Mouse (Mus musculus) embryonic facial prominence, embryonic 10.5 days (tissue): Measurements from ENCODE around the gene 4930519P11Rik. TPM values are rescaled to one million over a fixed set of nuclear protein-coding genes. Genes with fewer than 3 reads are reported as not detected.

ENCODE experiments used
- DNase-seq: peaks from one replicate; pipeline ENCODE4 v3.0.0-alpha.2; 2017; ENCODE audit warnings: low spot score
- H3K27ac ChIP-seq: fragments of 300-500 bp; sonication (generic); replicated peaks from 2 replicates; pipeline ENCODE4 v1.5.1; 2016; ENCODE audit warnings: mild to moderate bottlenecking
- H3K27me3 ChIP-seq: fragments of 300-500 bp; sonication (generic); replicated peaks from 2 replicates; pipeline ENCODE4 v1.6.1; 2016; ENCODE audit warnings: low read depth, mild to moderate bottlenecking; ENCODE audit not compliant: poor library complexity, severe bottlenecking
- H3K36me3 ChIP-seq: fragments of 300-500 bp; sonication (generic); replicated peaks from 2 replicates; pipeline ENCODE4 v1.6.1; 2016; ENCODE audit warnings: mild to moderate bottlenecking, moderate library complexity
- H3K4me1 ChIP-seq: fragments of 300-500 bp; sonication (generic); 2 replicates; pipeline ENCODE4 v1.6.1; 2016
- H3K4me3 ChIP-seq: fragments of 300-500 bp; sonication (generic); 2 replicates; pipeline ENCODE4 v1.5.1; 2016; ENCODE audit warnings: mild to moderate bottlenecking, moderate library complexity
- H3K9me3 ChIP-seq: fragments of 300-500 bp; sonication (generic); 2 replicates; pipeline ENCODE4 v1.6.1; 2016; ENCODE audit warnings: mild to moderate bottlenecking
- WGBS: fragments of 180-500 bp; shearing (Covaris S2); methylation state at CpG from one replicate; pipeline ENCODE4 v1.1.7; 2016; 5-methylcytosine and 5-hydroxymethylcytosine counted together
- polyA plus RNA-seq: library from polyadenylated mRNA; unstranded; fragments of >200 nt; fragmentation: Nextera tagmentation; extraction: Ambion mirVana; gene quantifications from 2 replicates; pipeline ENCODE4 v1.2.1, GENCODE M21; 2016

Gene 4930519P11Rik
- polyA plus RNA-seq, 1 experiment from 2014 or later, result not detected

DNA sequence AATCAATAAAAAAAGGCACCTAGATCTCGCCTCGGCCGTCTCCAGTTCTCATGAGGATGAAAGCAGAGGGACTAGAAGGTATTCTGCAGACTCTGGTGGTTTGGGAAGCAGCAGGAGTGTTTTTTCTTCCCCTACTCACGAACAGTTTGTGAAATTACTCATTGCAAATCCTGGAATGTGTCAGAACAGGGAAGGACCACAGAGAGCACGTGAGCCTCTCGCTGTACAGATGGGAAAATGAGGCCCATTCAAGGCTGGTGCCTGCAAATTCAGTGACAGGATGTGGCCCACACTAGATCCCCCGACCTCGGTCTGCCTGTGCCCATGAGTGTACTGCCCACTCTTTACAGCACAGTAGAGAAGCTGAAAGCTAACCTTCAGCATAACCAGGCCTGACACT is 41.3 kb downstream of the 4930519P11Rik start:
- Histone ChIP-seq H3K27ac (no peak overlapping the region), H3K36me3 (no peaks in the 10 kb centered on the region), H3K27me3 (no peaks in the 10 kb centered on the region), H3K4me1 (peaks cover 44% of the 10 kb centered on the region), H3K9me3 (no peaks in the 10 kb centered on the region), H3K4me3 (no peak overlapping the region)
- 82% methylated on average over 8 of the region's 8 CpGs for WGBS
- no peak for DNase-seq

DNA sequence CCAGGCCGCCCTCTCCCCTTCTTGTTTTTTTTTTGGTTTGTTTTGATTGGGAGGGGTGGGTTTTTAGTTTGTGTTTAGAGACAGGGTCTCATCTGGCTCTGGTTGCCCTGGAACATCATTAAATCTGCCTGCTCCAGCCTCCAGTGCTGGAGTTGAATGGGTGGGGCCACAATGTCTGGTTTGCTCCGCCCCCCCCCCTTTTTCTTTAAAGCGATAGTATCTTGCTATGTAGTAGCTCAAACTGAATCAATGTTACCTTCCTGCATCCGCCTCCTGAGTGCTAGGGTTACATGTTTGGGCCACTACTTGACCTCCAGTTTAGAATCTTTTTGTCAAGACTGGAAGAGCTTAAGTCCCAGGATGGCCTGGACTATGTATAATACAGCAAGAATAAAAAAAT is 42.0 kb downstream of the 4930519P11Rik start:
- no peaks in the 10 kb centered on the region for H3K36me3 ChIP-seq
- H3K4me1 ChIP-seq, result peaks cover 44% of the 10 kb centered on the region
- DNase-seq, result no peak
- no peaks in the 10 kb centered on the region for H3K27me3 ChIP-seq
- no peak overlapping the region for H3K4me3 ChIP-seq
- 81% methylated on average over 4 of the region's 4 CpGs for WGBS
- no peaks in the 10 kb centered on the region for H3K9me3 ChIP-seq
- H3K27ac ChIP-seq, result no peak overlapping the region

DNA sequence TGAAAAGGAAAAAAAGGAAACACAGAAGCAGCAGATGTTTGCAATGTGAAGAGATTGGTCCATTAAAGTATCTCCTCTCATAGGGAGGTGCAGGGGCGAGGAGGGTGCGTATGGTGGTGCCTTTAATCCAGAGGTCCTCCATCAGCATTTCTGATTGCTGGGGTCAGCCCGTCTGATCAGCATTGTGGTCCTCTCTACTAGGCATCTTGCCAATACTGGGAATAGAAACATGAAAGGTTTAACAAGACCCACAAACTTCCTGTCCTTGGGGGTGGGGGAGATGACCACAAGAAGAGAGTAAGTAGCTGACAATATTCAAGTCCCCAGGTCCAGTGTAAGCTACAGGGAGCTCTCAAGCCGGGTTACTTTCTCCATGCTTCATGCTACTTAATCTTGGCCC is 42.6 kb downstream of the 4930519P11Rik start:
- no peak for DNase-seq
- no peaks in the 10 kb centered on the region for H3K27me3 ChIP-seq
- H3K4me3 ChIP-seq, result peak overlapping the region; percentile 90
- no peaks in the 10 kb centered on the region for H3K9me3 ChIP-seq
- H3K36me3 ChIP-seq, result no peaks in the 10 kb centered on the region
- WGBS, result 79% methylated on average over 4 of the region's 4 CpGs
- H3K4me1 ChIP-seq, result peaks cover 48% of the 10 kb centered on the region
- H3K27ac ChIP-seq, result no peak overlapping the region; the same call in 1 of the 2 replicates

DNA sequence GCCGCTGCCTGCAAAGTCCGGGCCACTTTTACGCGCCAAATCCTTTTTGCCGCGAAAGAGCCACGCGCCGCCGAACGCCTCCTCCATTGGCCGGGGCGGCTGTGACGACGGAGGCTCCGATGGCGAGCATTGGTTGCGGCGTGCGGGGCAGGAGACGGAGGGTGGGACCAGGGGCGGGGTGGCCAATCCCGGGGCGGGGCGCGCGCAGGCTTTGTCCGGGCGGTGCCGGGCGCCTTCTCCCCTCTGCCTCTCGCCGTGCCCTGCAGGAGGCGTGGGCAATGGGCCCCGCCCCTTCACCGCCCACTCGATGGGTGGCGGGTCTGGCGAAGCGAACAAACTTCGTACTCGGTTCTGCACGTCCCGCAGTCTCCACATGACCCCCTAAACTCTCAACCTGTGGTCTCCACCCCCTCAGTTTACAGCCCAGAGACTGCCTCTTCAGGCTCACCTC is 43.4 kb downstream of the 4930519P11Rik start, which contains the start of gene E2f1:
E2f1 (minus strand) TSS at position 57 of the 451 bp plus-strand sequence.
- peak; percentile 100 for DNase-seq
- Histone ChIP-seq H3K4me3 (peak within 1 kb of the TSS; percentile 90), H3K4me1 (peaks cover 52% of the 10 kb centered on the region), H3K9me3 (no peaks in the 10 kb centered on the region), H3K27me3 (no peaks in the 10 kb centered on the region), H3K36me3 (0 out of 2 replicates have a peak, but pooled peaks cover 4% of the 10 kb centered on the region), H3K27ac (peak within 1 kb of the TSS; percentile 97)
- under 1% methylated on average over 44 of the region's 44 CpGs for WGBS

DNA sequence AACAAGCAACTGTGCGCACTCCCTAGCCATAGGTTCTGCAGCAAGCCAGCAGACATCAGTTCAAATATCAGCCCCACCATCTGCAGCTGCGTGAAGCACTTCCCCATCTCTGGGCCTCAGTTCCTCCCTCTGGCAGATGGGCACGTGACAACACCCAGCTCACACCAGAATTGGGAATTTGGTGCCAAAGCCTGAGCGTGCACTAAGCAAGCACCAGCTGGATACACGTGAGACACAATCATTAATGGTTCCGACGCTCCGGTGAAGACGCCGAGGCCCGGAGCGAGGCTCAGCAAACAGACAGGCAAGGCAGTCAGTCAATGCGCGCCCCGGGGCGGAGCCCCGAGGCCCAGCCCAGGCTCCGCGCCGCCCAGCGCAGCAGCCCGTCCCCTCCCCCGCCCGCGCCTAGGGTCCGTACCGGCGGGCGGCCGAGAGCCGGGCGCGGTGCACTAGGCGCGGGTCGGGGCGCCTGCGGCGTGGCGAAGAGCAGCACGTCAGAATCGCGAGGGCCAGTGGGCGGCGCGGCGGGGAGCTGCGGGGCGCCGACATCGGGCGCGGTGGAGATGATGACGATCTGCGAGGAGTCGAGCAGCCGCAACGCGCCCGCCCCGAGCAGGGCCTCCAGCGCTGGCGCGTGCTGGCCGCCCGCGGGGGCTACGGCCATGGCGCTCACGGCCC is 44.0 kb downstream of the 4930519P11Rik start:
- Histone ChIP-seq H3K4me3 (peak overlapping the region; percentile 90), H3K36me3 (peaks cover 10% of the 10 kb centered on the region), H3K4me1 (peaks cover 50% of the 10 kb centered on the region), H3K27me3 (no peaks in the 10 kb centered on the region), H3K9me3 (no peaks in the 10 kb centered on the region), H3K27ac (peak overlapping the region; percentile 97)
- peak; percentile 83 for DNase-seq
- WGBS, result under 1% methylated on average over 70 of the region's 70 CpGs

DNA sequence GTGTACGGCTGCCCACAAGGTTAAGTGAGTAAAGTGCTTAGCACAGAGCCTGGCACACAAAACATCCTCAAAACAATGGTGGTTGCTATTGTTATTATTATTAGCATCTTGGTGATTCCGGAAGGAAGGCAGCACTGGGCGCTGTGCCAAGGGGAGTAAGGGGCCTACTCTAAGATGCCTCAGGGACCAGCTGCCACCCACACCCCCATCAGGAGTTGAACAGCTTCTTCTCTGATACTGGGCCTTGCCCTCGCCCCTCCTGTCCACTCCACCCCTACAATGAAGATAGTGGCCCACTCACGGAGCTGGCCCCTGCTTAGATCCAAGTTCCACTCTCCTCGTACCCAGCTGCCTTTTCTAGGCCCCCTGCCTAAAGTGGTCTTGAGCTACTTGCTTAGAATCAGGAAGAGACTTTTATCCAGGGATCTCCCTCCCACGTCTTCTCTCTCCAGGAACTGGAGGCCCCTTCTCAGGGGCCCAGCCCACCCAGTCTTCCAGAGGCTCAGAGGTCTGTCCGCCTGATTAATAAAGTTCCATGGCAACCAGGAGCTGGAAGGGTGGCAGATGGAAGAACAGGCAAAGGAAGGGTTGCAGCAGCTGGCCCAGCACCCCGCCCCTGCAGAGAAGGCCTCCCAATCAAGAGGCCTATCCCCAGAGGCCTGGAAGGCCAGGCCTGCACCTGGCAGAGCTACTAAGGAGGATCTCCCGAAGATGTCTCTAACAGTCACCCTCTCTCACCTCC is 44.7 kb downstream of the 4930519P11Rik start:
- peak overlapping the region; percentile 90 for H3K4me3 ChIP-seq
- peaks cover 50% of the 10 kb centered on the region for H3K4me1 ChIP-seq
- DNase-seq, result peak; percentile 51
- peaks cover 17% of the 10 kb centered on the region for H3K36me3 ChIP-seq
- H3K27ac ChIP-seq, result peak overlapping the region; percentile 97
- H3K9me3 ChIP-seq, result no peaks in the 10 kb centered on the region
- WGBS, result 25% methylated on average over 10 of the region's 10 CpGs
- H3K27me3 ChIP-seq, result no peaks in the 10 kb centered on the region

DNA sequence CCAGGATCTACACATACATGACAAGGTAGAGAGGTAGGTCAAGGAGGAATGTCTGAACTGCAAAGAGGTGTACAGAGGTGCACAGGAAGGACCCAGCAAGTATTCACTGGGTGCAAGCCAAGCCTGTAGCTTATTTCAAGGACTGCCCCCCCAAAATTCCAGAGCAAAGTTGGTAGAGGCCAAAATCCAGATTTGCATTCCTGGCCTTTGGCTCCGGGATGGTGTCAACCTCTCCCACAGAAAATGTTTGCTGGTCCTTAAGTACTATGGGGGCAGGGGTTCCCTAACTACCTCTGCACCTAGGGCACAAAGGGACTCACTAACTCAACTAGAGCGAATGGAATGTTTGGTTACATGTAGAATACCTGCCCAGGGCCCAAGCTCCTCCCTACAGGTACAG is 45.5 kb downstream of the 4930519P11Rik start:
- H3K4me1 ChIP-seq, result peaks cover 50% of the 10 kb centered on the region
- WGBS, result 79% methylated on average over 2 of the region's 2 CpGs
- peak overlapping the region; percentile 97; the same call in 1 of the 2 replicates for H3K27ac ChIP-seq
- no peak for DNase-seq
- H3K9me3 ChIP-seq, result no peaks in the 10 kb centered on the region
- peaks cover 24% of the 10 kb centered on the region for H3K36me3 ChIP-seq
- H3K4me3 ChIP-seq, result peak overlapping the region; percentile 90
- H3K27me3 ChIP-seq, result no peaks in the 10 kb centered on the region

DNA sequence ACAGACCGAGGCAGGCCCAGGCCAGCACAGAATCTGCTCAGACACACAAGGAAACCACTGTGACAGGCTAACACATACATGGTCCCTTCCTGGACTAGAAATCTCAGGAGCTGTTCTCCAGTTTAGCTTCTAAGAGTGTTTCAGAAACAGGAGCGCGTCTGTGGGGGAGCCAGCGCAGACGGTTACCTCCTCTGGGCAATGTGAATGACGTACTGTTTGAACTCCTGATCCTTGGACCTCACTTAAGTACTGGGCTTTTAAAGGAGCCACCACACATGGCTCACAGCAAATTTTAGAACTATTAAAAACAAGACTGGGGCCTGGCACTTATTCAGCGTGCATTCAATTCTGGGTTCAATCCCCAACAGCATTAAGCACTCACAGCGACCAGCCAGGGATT is 46.6 kb downstream of the 4930519P11Rik start:
- Histone ChIP-seq H3K4me1 (peaks cover 50% of the 10 kb centered on the region), H3K9me3 (no peaks in the 10 kb centered on the region), H3K27ac (no peak overlapping the region), H3K4me3 (no peak overlapping the region), H3K27me3 (no peaks in the 10 kb centered on the region), H3K36me3 (peaks cover 36% of the 10 kb centered on the region)
- WGBS, result 59% methylated on average over 8 of the region's 8 CpGs
- no peak for DNase-seq

DNA sequence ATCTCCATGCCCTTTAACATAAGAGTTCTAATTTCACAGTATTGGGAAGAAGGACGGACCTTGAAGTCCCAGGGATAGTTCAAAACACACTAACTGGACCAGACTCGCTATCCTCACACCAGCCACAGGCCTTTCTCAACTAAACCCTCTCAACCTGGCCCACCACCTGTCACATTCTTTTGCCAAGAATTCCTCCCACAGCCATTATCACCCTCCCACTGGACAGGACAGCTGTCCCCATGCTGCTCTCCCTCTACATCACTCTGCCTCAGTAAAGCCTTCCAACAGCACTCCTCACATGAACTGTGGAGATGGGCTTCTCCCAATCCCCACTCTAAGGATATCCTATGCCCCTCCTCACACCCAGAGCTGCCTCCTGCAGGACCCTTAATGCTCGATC is 47.7 kb downstream of the 4930519P11Rik start:
- WGBS, result 80% methylated on average over 3 of the region's 3 CpGs
- no peak overlapping the region for H3K4me3 ChIP-seq
- no peaks in the 10 kb centered on the region for H3K9me3 ChIP-seq
- no peak overlapping the region for H3K27ac ChIP-seq
- peaks cover 44% of the 10 kb centered on the region for H3K4me1 ChIP-seq
- DNase-seq, result no peak
- H3K27me3 ChIP-seq, result no peaks in the 10 kb centered on the region
- peaks cover 46% of the 10 kb centered on the region for H3K36me3 ChIP-seq

DNA sequence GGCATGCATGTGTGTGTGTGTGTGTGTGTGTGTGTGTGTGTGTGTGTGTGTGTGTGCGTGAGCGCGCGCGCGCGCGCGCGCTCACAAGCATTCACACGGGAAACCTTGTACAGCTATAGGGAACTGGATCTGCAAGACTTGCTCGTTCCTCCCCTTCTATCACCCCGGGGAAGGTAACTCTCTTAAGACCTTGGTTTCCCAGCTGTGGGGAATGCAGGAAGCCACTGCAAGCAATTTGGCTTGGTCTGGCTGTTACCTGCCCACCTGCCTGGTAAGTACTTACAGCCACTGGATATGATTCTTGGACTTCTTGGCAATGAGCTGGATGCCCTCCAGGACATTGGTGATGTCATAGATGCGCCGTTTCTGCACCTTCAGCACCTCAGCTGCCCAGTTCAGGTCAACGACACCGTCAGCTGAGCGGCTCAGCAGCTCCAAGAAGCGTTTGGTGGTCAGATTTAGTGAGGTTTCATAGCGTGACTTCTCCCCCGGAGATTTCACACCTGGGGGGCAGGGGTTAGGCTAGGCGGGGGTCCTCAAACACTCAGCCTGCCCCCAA is 49.5 kb downstream of the 4930519P11Rik start:
- H3K27me3 ChIP-seq, result no peaks in the 10 kb centered on the region
- no peak overlapping the region for H3K4me3 ChIP-seq
- no peak for DNase-seq
- H3K4me1 ChIP-seq, result peaks cover 48% of the 10 kb centered on the region
- peaks cover 61% of the 10 kb centered on the region for H3K36me3 ChIP-seq
- 93% methylated on average over 22 of the region's 22 CpGs for WGBS
- no peaks in the 10 kb centered on the region for H3K9me3 ChIP-seq
- no peak overlapping the region for H3K27ac ChIP-seq
